Mouse (Mus musculus): ENCODE data around the gene Dnaaf5. TPM values are rescaled to one million over a fixed set of nuclear protein-coding genes. Genes with fewer than 3 reads are reported as not detected.

The Dnaaf5 gene
- polyA plus RNA-seq, 1 experiment from 2014 or later: 7.7 TPM

- H3K36me3 ChIP-seq: peaks cover 99% of the 10 kb centered on the region
- 93% methylated on average over 3 of the region's 3 CpGs for WGBS
Measured at GRCm38 (mm10) chr5:139228318-139228717, 78.3 kb downstream of the Dnaaf5 start.

GRCm38 (mm10) chr5:139229716-139230115, 79.7 kb downstream of the Dnaaf5 start:
- Histone ChIP-seq H3K36me3 (peaks cover 99% of the 10 kb centered on the region), H3K27me3 (ENCODE audit: low read depth, poor library complexity, severe bottlenecking) (no peaks in the 10 kb centered on the region), H3K4me3 (no peak overlapping the region), H3K4me1 (no peaks in the 10 kb centered on the region), H3K9me3 (replicated peaks) (no peaks in the 10 kb centered on the region), H3K27ac (replicated peaks) (no peak overlapping the region)
- 96% methylated on average over 3 of the region's 3 CpGs for WGBS
- no peak for DNase-seq (ENCODE audit: low spot score)

More at GRCm38 (mm10) chr5:139228318-139228717, 78.3 kb downstream of the Dnaaf5 start:
- Histone ChIP-seq H3K4me1 (no peaks in the 10 kb centered on the region), H3K9me3 (replicated peaks) (no peaks in the 10 kb centered on the region), H3K27ac (replicated peaks) (no peak overlapping the region), H3K27me3 (ENCODE audit: low read depth, poor library complexity, severe bottlenecking) (no peaks in the 10 kb centered on the region), H3K4me3 (no peak overlapping the region)
- DNase-seq (ENCODE audit: low spot score): no peak

GRCm38 (mm10) chr5:139232083-139232482, 82.1 kb downstream of the Dnaaf5 start:
- Histone ChIP-seq H3K27me3 (ENCODE audit: low read depth, poor library complexity, severe bottlenecking) (no peaks in the 10 kb centered on the region), H3K27ac (replicated peaks) (no peak overlapping the region), H3K36me3 (peaks cover 100% of the 10 kb centered on the region), H3K9me3 (replicated peaks) (no peaks in the 10 kb centered on the region), H3K4me3 (no peak overlapping the region), H3K4me1 (no peaks in the 10 kb centered on the region)
- WGBS: 84% methylated on average over 3 of the region's 3 CpGs
- no peak for DNase-seq (ENCODE audit: low spot score)

- H3K27ac ChIP-seq (replicated peaks): no peak overlapping the region
- no peaks in the 10 kb centered on the region for H3K4me1 ChIP-seq
- H3K27me3 ChIP-seq (ENCODE audit: low read depth, poor library complexity, severe bottlenecking): no peaks in the 10 kb centered on the region
- no peak overlapping the region for H3K4me3 ChIP-seq
- H3K9me3 ChIP-seq (replicated peaks): no peaks in the 10 kb centered on the region
- WGBS: 89% methylated on average over 4 of the region's 4 CpGs
- H3K36me3 ChIP-seq: peaks cover 100% of the 10 kb centered on the region
- DNase-seq (ENCODE audit: low spot score): no peak
Measured at GRCm38 (mm10) chr5:139234423-139234822, 84.4 kb downstream of the Dnaaf5 start.

Other genes with a start within 250 kb of the Dnaaf5 start
- gene Pdgfa, start 152.9 kb upstream of the Dnaaf5 start, polyA plus RNA-seq (2016; fragmentation: Nextera tagmentation; extraction: Ambion mirVana): 4.8 and 6.8 TPM in 2 replicates
- 9.4 and 21.6 TPM in 2 replicates for gene Prkar1b, start 222 bp upstream of the Dnaaf5 start, polyA plus RNA-seq (2016; fragmentation: Nextera tagmentation; extraction: Ambion mirVana)
- 46.9 and 49.6 TPM in 2 replicates for gene Sun1, start 50.4 kb downstream of the Dnaaf5 start, polyA plus RNA-seq (2016; fragmentation: Nextera tagmentation; extraction: Ambion mirVana)
- gene Get4, start 102.1 kb downstream of the Dnaaf5 start, polyA plus RNA-seq (2016; fragmentation: Nextera tagmentation; extraction: Ambion mirVana): 168 and 187 TPM in 2 replicates
- gene Adap1, start 175.4 kb downstream of the Dnaaf5 start, polyA plus RNA-seq (2016; fragmentation: Nextera tagmentation; extraction: Ambion mirVana): 0.37 and 0.53 TPM in 2 replicates
- 123 and 134 TPM in 2 replicates for gene Cox19, start 201.2 kb downstream of the Dnaaf5 start, polyA plus RNA-seq (2016; fragmentation: Nextera tagmentation; extraction: Ambion mirVana)
- not detected in 2 replicates for gene Cyp2w1, start 202.4 kb downstream of the Dnaaf5 start, polyA plus RNA-seq (2016; fragmentation: Nextera tagmentation; extraction: Ambion mirVana)
- gene Gpr146, start 227.5 kb downstream of the Dnaaf5 start, polyA plus RNA-seq (2016; fragmentation: Nextera tagmentation; extraction: Ambion mirVana): 1.7 and 2.0 TPM in 2 replicates